Mouse (Mus musculus) olfactory bulb, adult 2 months (tissue): ENCODE results near the gene Rhbdl1. TPM values are rescaled to one million over a fixed set of nuclear protein-coding genes. Genes with fewer than 3 reads are reported as not detected.
"Not testable (repeated sequence)": the region's sequence is repeated elsewhere in the genome, so short reads cannot be mapped to it uniquely, and the experiment has no call there.

Source experiments
- H3K27ac ChIP-seq: fragments of 200-500 bp; 2 replicates; pipeline ENCODE4 v1.5.1; 2012; ENCODE audit warnings: low read depth, low read length; ENCODE audit not compliant: insufficient read depth
- H3K4me1 ChIP-seq: fragments of 200-500 bp; 2 replicates; pipeline ENCODE4 v1.6.1; 2012; ENCODE audit warnings: low read length; ENCODE audit not compliant: control insufficient read depth, insufficient read depth
- H3K4me3 ChIP-seq: fragments of 200-500 bp; 2 replicates; pipeline ENCODE4 v1.5.1; 2012; ENCODE audit warnings: mild to moderate bottlenecking, low read depth, low read length, moderate library complexity; ENCODE audit not compliant: insufficient read depth
- CTCF ChIP-seq: fragments of 200-500 bp; IDR thresholded peaks from 2 replicates; pipeline ENCODE4 v1.5.1; 2012; ENCODE audit warnings: low read depth, mild to moderate bottlenecking, low read length, moderate library complexity; ENCODE audit not compliant: insufficient read depth
- POLR2A ChIP-seq: fragments of 200-500 bp; IDR thresholded peaks from 2 replicates; pipeline ENCODE4 v1.6.1; 2012; ENCODE audit warnings: mild to moderate bottlenecking, low read depth, low read length, moderate library complexity; ENCODE audit not compliant: insufficient read depth
- WGBS: fragments of 180-500 bp; shearing (Covaris S2); methylation state at CpG from one replicate; pipeline ENCODE4 v1.1.7; 2018; 5-methylcytosine and 5-hydroxymethylcytosine counted together
- polyA plus RNA-seq: library from polyadenylated mRNA; stranded (reverse); fragments of >200 nt; gene quantifications from 2 replicates; pipeline ENCODE4 v1.2.4, GENCODE M21; 2012; ENCODE audit warnings: low replicate concordance; ENCODE audit not compliant: missing spikeins, insufficient read depth, insufficient read length

The Rhbdl1 gene
- polyA plus RNA-seq, 1 experiment = not detected

GRCm38 (mm10) chr17:25874148-25874720, 37.1 kb upstream of the Rhbdl1 start:
- TF ChIP-seq POLR2A = no peak
- TF ChIP-seq CTCF = no peak
- peak overlapping the region; percentile 82 for H3K27ac ChIP-seq
- H3K4me1 ChIP-seq = peaks cover 27% of the 10 kb centered on the region
- peak overlapping the region; percentile 87 for H3K4me3 ChIP-seq
- 9% methylated on average over 14 of the region's 14 CpGs for WGBS

GRCm38 (mm10) chr17:25873405-25874147, 36.5 kb upstream of the Rhbdl1 start:
- TF ChIP-seq CTCF (no peak), POLR2A (no peak)
- peaks cover 22% of the 10 kb centered on the region for H3K4me1 ChIP-seq
- 80% methylated on average over 11 of the region's 11 CpGs for WGBS
- H3K27ac ChIP-seq = peak overlapping the region; percentile 82; the same call in 1 of the 2 replicates
- H3K4me3 ChIP-seq = 0 out of 2 replicates have a peak overlapping the region, but pooled peaks have one; percentile 87

GRCm38 (mm10) chr17:25872676-25873075, 35.6 kb upstream of the Rhbdl1 start:
- 87% methylated on average over 3 of the region's 3 CpGs for WGBS
- Histone ChIP-seq H3K27ac (no peak overlapping the region), H3K4me3 (no peak overlapping the region), H3K4me1 (peaks cover 20% of the 10 kb centered on the region)
- TF ChIP-seq CTCF (no peak), POLR2A (no peak)

- not testable (repeated sequence) for H3K27ac ChIP-seq, H3K4me3 ChIP-seq
- peaks cover 17% of the 10 kb centered on the region for H3K4me1 ChIP-seq
Observed at GRCm38 (mm10) chr17:25871566-25871965, 34.5 kb upstream of the Rhbdl1 start.

GRCm38 (mm10) chr17:25869954-25870353, 32.9 kb upstream of the Rhbdl1 start:
- 92% methylated on average over 2 of the region's 2 CpGs for WGBS
- no peak overlapping the region for H3K27ac ChIP-seq
- peaks cover 10% of the 10 kb centered on the region for H3K4me1 ChIP-seq
- H3K4me3 ChIP-seq = no peak overlapping the region
- no peak for TF ChIP-seq CTCF

GRCm38 (mm10) chr17:25869498-25869897, 32.4 kb upstream of the Rhbdl1 start:
- Histone ChIP-seq H3K4me3 (no peak overlapping the region), H3K27ac (no peak overlapping the region), H3K4me1 (peaks cover 10% of the 10 kb centered on the region)
- TF ChIP-seq POLR2A (no peak), CTCF (no peak)
- 84% methylated on average over 8 of the region's 8 CpGs for WGBS

GRCm38 (mm10) chr17:25868601-25869191, 31.6 kb upstream of the Rhbdl1 start, which contains the start of gene Mcrip2:
Gene Mcrip2, minus strand, starts transcription at chr17:25868764.
- H3K27ac ChIP-seq = peak within 1 kb of the TSS; percentile 66

GRCm38 (mm10) chr17:25867836-25868600, 30.9 kb upstream of the Rhbdl1 start:
- H3K27ac ChIP-seq = peak overlapping the region; percentile 2; the same call in 1 of the 2 replicates
- TF ChIP-seq POLR2A (no peak), CTCF (0 out of 2 replicates have a peak, but pooled peaks have one; percentile 3)
- peaks cover 7% of the 10 kb centered on the region for H3K4me1 ChIP-seq
- under 1% methylated on average over 42 of the region's 42 CpGs for WGBS
- peak overlapping the region; percentile 74 for H3K4me3 ChIP-seq

More at GRCm38 (mm10) chr17:25868601-25869191, 31.6 kb upstream of the Rhbdl1 start, which contains the start of gene Mcrip2:
- under 1% methylated on average over 24 of the region's 24 CpGs for WGBS
- Histone ChIP-seq H3K4me1 (peaks cover 7% of the 10 kb centered on the region), H3K4me3 (peak within 1 kb of the TSS; percentile 74)
- 0 out of 2 replicates have a peak, but pooled peaks have one; percentile 6 for TF ChIP-seq CTCF
- peak; percentile 64 for TF ChIP-seq POLR2A

GRCm38 (mm10) chr17:25867509-25867835, 30.4 kb upstream of the Rhbdl1 start:
- Histone ChIP-seq H3K4me1 (peaks cover 7% of the 10 kb centered on the region), H3K27ac (no peak overlapping the region), H3K4me3 (peak overlapping the region; percentile 74)
- TF ChIP-seq CTCF (no peak), POLR2A (no peak)
- 12% methylated on average over 7 of the region's 7 CpGs for WGBS
